Mouse (Mus musculus): Measurements from ENCODE around the gene Oxa1l.

The Oxa1l gene

DNA sequence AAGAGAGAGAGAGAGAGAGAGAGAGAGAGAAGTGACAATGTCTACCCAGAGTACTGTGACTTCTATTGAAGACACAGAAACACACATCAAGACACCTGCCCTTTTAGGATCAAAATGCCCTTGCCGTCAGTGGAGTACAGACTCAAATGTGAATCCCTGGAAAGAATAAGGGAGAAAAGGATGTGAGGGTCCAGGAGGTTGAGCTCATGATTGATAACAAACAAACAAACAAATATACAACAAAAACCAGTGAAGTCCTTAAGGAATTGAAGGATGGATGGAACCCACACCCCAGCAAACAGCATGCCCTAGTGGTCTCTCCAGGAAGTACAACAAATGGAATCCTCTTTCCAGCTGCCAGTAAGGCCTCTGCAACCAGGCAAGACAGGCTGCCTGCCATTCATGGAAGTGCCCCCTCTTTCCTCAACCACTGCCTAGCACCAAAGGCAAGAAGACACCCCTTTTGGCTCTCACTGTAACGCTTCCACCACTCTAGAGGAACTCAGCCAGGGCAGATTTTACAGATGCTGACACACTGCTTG lies 52.1 kb downstream of the Oxa1l start:
- DNase-seq: peak; percentile 28

DNA sequence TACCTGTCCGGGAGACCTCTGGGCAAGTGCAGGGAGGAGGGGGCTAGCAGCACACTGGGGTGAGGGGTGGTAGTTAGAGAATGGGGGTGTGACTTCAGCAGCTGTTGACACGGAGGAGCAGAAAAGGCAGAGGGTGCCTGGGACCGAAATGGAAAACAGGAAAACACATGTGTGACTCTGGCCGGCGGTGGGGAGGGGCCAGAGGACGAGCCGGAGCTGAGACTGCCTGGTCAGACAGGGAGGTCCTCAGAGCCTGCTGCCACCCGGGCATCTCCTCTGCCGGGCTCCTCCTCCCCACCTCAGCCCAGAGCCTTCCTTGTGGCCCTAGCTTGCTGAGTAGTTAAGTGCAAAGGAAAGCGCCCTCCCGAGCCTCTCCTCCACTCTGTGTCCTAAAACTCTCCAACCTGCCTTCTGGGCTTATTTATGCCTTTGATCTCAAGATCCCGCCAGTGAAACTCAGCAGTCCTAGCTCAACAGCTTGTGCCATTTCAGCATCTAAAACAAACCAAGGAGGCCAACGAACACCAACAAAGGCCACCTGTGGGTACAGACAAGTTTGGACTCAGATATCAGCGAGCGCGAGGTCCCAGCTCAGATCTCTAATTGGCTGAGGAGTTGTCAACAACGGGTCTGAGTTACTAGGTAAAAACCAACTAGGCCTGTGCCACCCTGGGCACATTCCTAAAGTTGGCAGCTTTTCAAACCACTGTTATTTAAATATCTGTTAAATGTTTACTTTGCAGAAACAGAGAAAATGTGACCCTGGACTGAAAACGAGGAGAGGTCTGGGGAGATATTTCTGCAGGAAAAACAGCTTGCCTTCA lies 53.5 kb downstream of the Oxa1l start:
- no peak for DNase-seq

DNA sequence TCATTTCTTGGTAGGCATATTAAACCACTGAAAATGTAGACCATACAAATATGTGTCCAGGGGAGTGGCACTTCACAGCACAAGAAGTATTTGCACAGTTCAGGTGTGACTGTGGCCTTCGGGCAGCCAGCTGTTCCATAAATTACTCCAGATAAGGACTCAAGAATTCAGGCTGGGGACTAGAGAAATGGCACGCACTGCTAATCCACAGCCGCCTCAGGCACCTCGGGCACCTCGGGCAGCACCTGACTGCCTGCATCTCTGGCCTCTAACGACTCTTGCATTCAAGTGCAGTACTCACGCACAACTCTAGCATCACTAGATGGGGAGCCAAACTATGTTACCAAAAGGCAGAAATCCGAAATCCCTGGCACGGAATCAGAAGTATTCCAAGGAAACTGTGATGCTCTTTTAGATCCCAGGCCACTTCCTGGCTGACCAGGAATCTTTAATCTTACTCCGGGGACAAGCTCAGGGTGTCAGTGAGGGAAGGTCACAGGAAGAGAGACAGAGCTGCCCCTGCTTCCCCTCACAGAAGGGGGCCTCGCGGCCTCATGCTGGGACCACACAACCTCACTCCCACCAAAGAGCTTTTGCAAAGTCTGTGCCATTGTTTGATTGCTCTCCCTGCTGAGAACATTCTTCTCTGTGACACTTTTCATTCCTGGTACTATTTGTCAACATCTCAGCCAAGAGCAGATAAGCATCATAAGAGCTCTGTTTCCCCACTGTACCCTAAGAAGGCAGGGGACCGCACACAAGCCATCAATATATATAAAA lies 54.8 kb downstream of the Oxa1l start:
- DNase-seq: no peak

DNA sequence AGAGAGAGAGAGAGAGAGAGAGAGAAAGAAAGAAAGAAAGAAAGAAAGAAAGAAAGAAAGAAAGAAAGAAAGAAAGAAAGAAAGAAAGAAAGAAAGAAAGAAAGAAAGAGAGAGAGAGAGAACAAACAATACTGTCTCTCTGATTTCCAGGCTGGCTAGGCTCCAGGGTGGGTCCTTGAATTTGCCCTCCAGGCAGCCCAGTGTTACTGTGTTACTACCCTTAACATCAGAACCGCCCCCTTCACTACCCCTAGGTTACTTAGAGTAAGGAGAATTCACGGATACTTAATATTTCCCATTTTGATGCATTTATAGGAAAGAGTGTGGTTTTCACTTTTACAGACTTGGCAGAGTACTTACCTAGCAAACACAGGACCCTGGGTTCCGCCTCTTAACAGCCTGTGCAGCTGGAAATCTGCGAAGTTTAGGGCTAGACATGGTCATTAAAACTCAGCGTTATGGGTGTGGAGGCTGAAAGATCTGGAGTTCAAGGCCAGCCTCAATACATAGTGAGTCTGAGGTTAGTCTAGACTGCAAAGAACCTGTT lies 55.7 kb downstream of the Oxa1l start:
- DNase-seq: no peak

DNA sequence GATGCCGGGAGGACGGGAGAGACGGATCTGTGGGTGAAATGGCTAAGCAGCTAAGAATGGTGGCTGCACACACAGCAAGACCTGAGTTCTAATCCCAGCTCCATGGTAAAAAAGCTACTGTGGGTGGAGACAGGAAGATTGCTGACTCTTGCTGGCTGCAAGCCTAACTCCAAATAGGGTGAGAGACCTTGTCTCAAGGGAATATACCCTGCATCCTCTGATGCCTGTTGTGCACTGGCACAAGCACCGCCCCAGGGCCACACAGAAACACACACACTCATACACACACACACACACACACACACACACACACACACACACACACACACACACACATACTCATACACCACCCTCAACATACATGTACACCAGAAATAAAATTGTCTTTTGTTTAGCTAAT lies 56.2 kb downstream of the Oxa1l start:
- no peak for DNase-seq

DNA sequence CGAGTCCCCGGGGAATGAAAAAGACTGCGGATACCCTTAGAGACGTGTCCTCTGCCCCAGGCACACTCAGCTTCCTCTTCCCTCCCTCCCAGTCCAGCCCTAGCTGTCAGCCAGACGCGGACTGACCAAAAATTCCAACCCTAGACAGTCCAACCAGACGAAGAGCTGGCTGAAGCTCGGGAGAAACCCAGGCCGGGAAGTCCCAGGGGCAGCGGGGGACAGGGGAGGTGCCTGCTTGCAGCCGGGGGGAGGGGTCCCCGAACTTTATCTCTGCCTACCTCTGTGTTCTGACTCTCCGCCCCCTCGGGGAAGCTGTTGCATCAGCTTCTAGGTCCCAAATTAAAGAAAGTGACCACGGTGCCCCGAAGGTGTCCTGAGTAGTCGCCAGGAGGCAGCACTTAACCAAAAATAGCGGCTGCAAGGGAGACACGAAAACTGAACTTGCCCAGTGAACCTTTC lies 57.0 kb downstream of the Oxa1l start, which contains the start of gene Slc7a7:
Gene Slc7a7, minus strand, starts transcription at position 158 of the 459 bp plus-strand sequence.
- DNase-seq: no peak
